Mouse (Mus musculus) heart, adult 2 months (tissue): ENCODE data around the gene Anapc16.

Experiments used
- CTCF ChIP-seq: fragments of 200-600 bp; IDR thresholded peaks from 2 replicates; pipeline ENCODE4 v1.8.1; 2022; ENCODE audit warnings: antibody characterized with exemption, mild to moderate bottlenecking, moderate library complexity
- POLR2A ChIP-seq: fragments of 200-500 bp; IDR thresholded peaks from 2 replicates; pipeline ENCODE4 v1.6.1; 2011; ENCODE audit warnings: mild to moderate bottlenecking, low read depth, low read length, control low read depth; ENCODE audit not compliant: insufficient read depth

GRCm38 (mm10) chr10:59956681-59957080 lies 46.3 kb downstream of the Anapc16 start:
- no peak for TF ChIP-seq CTCF
- TF ChIP-seq POLR2A = no peak
